Mouse (Mus musculus) heart, embryonic 11.5 days (tissue): ENCODE data around the gene Ccnd3. TPM values are rescaled to one million over a fixed set of nuclear protein-coding genes. Genes with fewer than 3 reads are reported as not detected.

ENCODE experiments used
- ATAC-seq: fragments of 200-750 bp; cut with Nextera tagmentation; replicated peaks from 2 replicates; pipeline ENCODE4 v1.8.0; 2017; ENCODE audit warnings: moderate library complexity; ENCODE audit not compliant: insufficient number of reproducible peaks, low FRiP score, low TSS enrichment
- H3K27ac ChIP-seq: fragments of 300-500 bp; sonication (generic); 2 replicates; pipeline ENCODE4 v1.5.1; 2014; ENCODE audit warnings: mild to moderate bottlenecking, low read depth, low read length
- H3K27me3 ChIP-seq: fragments of 300-500 bp; sonication (generic); 2 replicates; pipeline ENCODE4 v1.6.1; 2014; ENCODE audit warnings: mild to moderate bottlenecking, low read length, mixed read lengths; ENCODE audit not compliant: control insufficient read depth, insufficient read depth
- H3K36me3 ChIP-seq: fragments of 300-500 bp; sonication (generic); 2 replicates; pipeline ENCODE4 v1.6.1; 2014; ENCODE audit warnings: mild to moderate bottlenecking, low read length, moderate library complexity, mixed read lengths; ENCODE audit not compliant: control insufficient read depth, insufficient read depth
- H3K4me1 ChIP-seq: fragments of 300-500 bp; sonication (generic); 2 replicates; pipeline ENCODE4 v1.6.1; 2014; ENCODE audit warnings: low read length; ENCODE audit not compliant: control insufficient read depth, insufficient read depth
- H3K4me2 ChIP-seq: fragments of 300-500 bp; sonication (generic); 2 replicates; pipeline ENCODE4 v1.6.1; 2014; ENCODE audit warnings: mild to moderate bottlenecking, moderate library complexity
- H3K4me3 ChIP-seq: fragments of 300-500 bp; sonication (generic); 2 replicates; pipeline ENCODE4 v1.5.1; 2014; ENCODE audit warnings: low read depth, low read length
- H3K9ac ChIP-seq: fragments of 300-500 bp; sonication (generic); 2 replicates; pipeline ENCODE4 v1.6.1; 2014; ENCODE audit warnings: mild to moderate bottlenecking, low read depth, low read length, moderate library complexity
- H3K9me3 ChIP-seq: fragments of 300-500 bp; sonication (generic); replicated peaks from 2 replicates; pipeline ENCODE4 v1.6.1; 2016; ENCODE audit warnings: low read length; ENCODE audit not compliant: control insufficient read depth
- WGBS: fragments of 180-500 bp; shearing (Covaris S2); extraction: QIAGEN DNeasy Blood & Tissue Kit; methylation state at CpG from one replicate; pipeline ENCODE4 v1.1.7; 2014; ENCODE audit not compliant: insufficient replicate concordance; 5-methylcytosine and 5-hydroxymethylcytosine counted together
- polyA plus RNA-seq: library from polyadenylated mRNA; unstranded; fragments of >200 nt; fragmentation: Nextera tagmentation; extraction: Ambion mirVana; gene quantifications from 2 replicates; pipeline ENCODE4 v1.2.1, GENCODE M21; 2014

Gene Ccnd3
- polyA plus RNA-seq, 1 experiment from 2014 or later = 565 TPM

GRCm38 (mm10) chr17:47551049-47551448, 46.2 kb downstream of the Ccnd3 start:
- H3K4me2 ChIP-seq = no peak overlapping the region
- no peak for ATAC-seq
- H3K9ac ChIP-seq = no peak overlapping the region
- no peaks in the 10 kb centered on the region for H3K9me3 ChIP-seq
- H3K4me3 ChIP-seq = no peak overlapping the region
- H3K36me3 ChIP-seq = no peaks in the 10 kb centered on the region
- no peaks in the 10 kb centered on the region for H3K27me3 ChIP-seq
- WGBS = 81% methylated on average over 7 of the region's 7 CpGs
- no peaks in the 10 kb centered on the region for H3K4me1 ChIP-seq
- H3K27ac ChIP-seq = no peak overlapping the region

- Histone ChIP-seq H3K36me3 (no peaks in the 10 kb centered on the region), H3K9ac (no peak overlapping the region), H3K27me3 (no peaks in the 10 kb centered on the region), H3K4me1 (no peaks in the 10 kb centered on the region), H3K9me3 (no peaks in the 10 kb centered on the region), H3K4me2 (no peak overlapping the region), H3K27ac (no peak overlapping the region), H3K4me3 (no peak overlapping the region)
- ATAC-seq = no peak
Measured at GRCm38 (mm10) chr17:47552994-47553393, 48.1 kb downstream of the Ccnd3 start.

DNA sequence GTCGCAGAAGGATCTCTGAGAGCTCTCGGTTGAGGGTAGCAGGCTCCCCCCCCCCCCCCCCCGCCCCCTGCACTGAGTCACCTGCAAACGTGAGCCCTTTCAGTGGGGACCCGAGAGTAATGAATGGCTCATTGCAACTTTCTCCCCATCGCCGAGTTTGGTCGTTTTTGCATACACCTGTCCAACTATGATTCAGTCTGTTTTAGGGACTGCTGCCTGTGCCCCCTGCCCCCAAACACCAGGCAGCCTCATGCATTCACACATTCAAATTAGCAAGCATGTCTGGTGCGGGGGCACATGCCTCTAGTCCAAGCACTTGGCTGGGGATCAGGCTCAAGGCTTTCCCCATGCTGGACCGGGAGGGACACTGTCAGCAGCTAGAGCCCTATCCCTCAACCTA, 49.8 kb downstream of the Ccnd3 start:
- Histone ChIP-seq H3K9ac (no peak overlapping the region), H3K27ac (no peak overlapping the region), H3K4me3 (no peak overlapping the region), H3K4me2 (no peak overlapping the region), H3K27me3 (no peaks in the 10 kb centered on the region), H3K9me3 (no peaks in the 10 kb centered on the region), H3K4me1 (peaks cover 1% of the 10 kb centered on the region), H3K36me3 (no peaks in the 10 kb centered on the region)
- 62% methylated on average over 10 of the region's 10 CpGs for WGBS
- ATAC-seq = no peak

DNA sequence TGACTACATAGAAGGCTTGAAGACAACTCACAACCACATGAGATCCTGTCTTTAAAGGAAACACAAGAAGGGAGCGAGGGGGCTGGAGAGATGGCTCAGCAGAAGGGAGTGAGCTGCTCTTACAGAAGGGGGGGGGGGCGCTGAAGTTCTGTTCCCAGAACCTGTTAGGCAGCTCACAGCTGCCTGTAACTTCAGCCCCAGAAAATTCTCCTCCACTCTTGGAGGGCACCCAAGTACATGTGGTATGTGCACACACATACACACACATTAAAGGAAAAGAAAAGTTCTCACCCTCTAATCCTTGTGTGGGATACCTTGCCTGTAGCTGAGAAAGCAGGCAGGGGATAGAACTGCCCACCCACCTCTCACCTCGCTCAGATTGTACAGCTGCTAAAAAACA, 52.3 kb downstream of the Ccnd3 start:
- Histone ChIP-seq H3K27me3 (no peaks in the 10 kb centered on the region), H3K36me3 (no peaks in the 10 kb centered on the region), H3K4me3 (no peak overlapping the region), H3K27ac (no peak overlapping the region), H3K9me3 (no peaks in the 10 kb centered on the region), H3K4me2 (no peak overlapping the region), H3K9ac (no peak overlapping the region), H3K4me1 (peaks cover 4% of the 10 kb centered on the region)
- ATAC-seq = no peak
- 70% methylated on average over 2 of the region's 3 CpGs for WGBS

- 35% methylated on average over 6 of the region's 6 CpGs for WGBS
- Histone ChIP-seq H3K27ac (no peak overlapping the region), H3K36me3 (no peaks in the 10 kb centered on the region), H3K9me3 (no peaks in the 10 kb centered on the region), H3K4me3 (no peak overlapping the region), H3K4me2 (no peak overlapping the region), H3K9ac (no peak overlapping the region), H3K27me3 (no peaks in the 10 kb centered on the region), H3K4me1 (peaks cover 4% of the 10 kb centered on the region)
- no peak for ATAC-seq
Measured at GRCm38 (mm10) chr17:47559726-47560125, 54.9 kb downstream of the Ccnd3 start.

DNA sequence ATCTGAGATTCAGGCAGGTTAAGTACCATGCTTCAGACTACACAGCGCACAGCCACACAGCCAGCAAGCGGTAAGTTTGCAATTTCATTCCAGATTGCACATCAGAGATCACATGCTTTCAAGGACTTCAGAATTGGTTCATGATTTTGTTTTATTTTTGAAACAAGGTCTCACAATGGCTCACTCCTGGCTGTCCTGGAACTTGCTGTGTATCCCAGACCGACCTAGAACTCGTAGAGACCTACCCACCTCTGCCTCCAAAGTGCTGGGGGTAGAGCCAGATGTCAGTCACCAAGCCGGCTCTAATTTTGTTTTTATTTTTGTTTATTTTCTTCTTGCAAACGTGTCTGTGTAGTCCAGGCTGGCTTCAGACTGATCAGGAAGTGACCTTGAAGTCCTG, 58.0 kb downstream of the Ccnd3 start:
- H3K27me3 ChIP-seq = no peaks in the 10 kb centered on the region
- H3K27ac ChIP-seq = no peak overlapping the region
- peaks cover 4% of the 10 kb centered on the region for H3K4me1 ChIP-seq
- H3K36me3 ChIP-seq = no peaks in the 10 kb centered on the region
- no peak for ATAC-seq
- WGBS = 81% methylated on average over 6 of the region's 6 CpGs
- H3K9ac ChIP-seq = no peak overlapping the region
- H3K4me3 ChIP-seq = no peak overlapping the region
- H3K9me3 ChIP-seq = no peaks in the 10 kb centered on the region
- no peak overlapping the region for H3K4me2 ChIP-seq

DNA sequence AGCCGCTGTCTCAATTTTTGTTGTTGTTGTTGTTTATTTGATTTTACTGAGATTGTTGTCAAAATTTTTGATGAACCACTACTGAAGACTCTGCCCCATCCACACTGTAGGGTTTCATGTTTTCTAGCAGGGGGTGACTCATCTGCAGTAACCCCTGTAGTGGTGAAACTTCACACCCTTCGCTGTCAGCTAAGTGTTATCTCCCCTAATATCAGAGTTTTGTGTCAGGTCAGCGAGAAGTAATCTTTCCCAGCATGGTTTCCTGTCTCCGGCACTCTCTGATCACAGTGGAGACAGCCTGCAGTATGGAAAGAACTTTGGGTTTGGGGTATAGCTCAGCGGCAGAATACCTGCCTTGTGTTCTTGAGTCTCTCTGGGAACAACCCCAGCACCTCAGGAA, 59.8 kb downstream of the Ccnd3 start:
- Histone ChIP-seq H3K9ac (no peak overlapping the region), H3K27ac (no peak overlapping the region), H3K9me3 (no peaks in the 10 kb centered on the region), H3K4me1 (peaks cover 3% of the 10 kb centered on the region), H3K36me3 (no peaks in the 10 kb centered on the region), H3K4me2 (no peak overlapping the region), H3K4me3 (no peak overlapping the region), H3K27me3 (no peaks in the 10 kb centered on the region)
- no peak for ATAC-seq
- WGBS = 48% methylated on average over 5 of the region's 5 CpGs

GRCm38 (mm10) chr17:47566133-47566532, 61.3 kb downstream of the Ccnd3 start:
- Histone ChIP-seq H3K9ac (no peak overlapping the region), H3K27me3 (no peaks in the 10 kb centered on the region), H3K4me3 (no peak overlapping the region), H3K9me3 (no peaks in the 10 kb centered on the region), H3K4me1 (no peaks in the 10 kb centered on the region; the same call in 1 of the 2 replicates), H3K27ac (no peak overlapping the region), H3K4me2 (no peak overlapping the region), H3K36me3 (no peaks in the 10 kb centered on the region)
- WGBS = 30% methylated on average over 2 of the region's 2 CpGs
- ATAC-seq = no peak; the same call in 1 of the 2 replicates

- Histone ChIP-seq H3K9me3 (no peaks in the 10 kb centered on the region), H3K4me2 (no peak overlapping the region), H3K27me3 (no peaks in the 10 kb centered on the region), H3K27ac (0 out of 2 replicates have a peak overlapping the region, but pooled peaks have one; percentile 50), H3K9ac (no peak overlapping the region), H3K4me3 (no peak overlapping the region), H3K36me3 (no peaks in the 10 kb centered on the region), H3K4me1 (no peaks in the 10 kb centered on the region; the same call in 1 of the 2 replicates)
- ATAC-seq = no peak
- 41% methylated on average over 3 of the region's 3 CpGs for WGBS
Measured at GRCm38 (mm10) chr17:47567271-47567670, 62.4 kb downstream of the Ccnd3 start.
